Mouse (Mus musculus): ENCODE results near the gene Hipk3. TPM values are rescaled to one million over a fixed set of nuclear protein-coding genes. Genes with fewer than 3 reads are reported as not detected.

Gene Hipk3
- total RNA-seq, 2 experiments from 2014 or later = 75.5 to 76.8 TPM

DNA sequence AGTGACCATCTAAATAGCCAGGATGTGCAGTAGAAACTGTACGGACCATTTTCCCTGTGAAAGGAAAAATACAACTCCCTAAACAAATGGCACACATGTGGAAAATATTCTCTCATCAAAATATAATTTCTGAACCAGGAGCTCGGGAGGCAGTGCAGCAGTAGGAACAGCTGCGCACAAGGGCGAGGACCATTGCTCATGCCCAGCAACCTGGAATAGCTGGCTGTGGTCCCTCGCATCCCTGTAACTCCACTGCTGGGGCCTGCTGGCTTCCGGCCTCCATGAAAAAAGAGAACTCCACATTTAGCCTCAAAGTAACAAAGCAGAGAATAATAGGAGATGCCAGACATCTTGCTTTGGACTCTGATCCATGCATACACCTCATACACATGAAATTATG lies 22.2 kb downstream of the Hipk3 start:
- no peak for DNase-seq (ENCODE audit: low spot score in 2 of 2)

DNA sequence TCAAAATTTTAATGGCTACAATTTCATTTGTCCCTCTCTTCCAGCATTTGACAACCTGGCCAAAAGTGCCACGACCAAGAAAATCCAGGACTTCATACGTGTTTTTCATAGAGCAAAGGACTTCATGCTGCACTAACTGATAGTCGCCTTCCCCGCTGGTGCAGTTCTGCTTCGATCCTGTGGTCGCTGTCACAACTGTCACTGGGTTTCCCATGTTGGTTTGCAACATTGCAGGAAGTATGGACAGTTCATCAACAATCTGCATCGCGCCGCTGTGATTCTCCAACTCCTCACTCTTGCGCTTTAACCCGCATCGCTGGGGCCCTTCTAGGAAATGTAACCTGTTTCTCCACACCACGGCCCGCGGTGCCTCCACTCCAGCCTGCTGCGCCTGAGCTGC lies 23.1 kb downstream of the Hipk3 start:
- no peak for DNase-seq (ENCODE audit: low spot score in 2 of 2)

DNA sequence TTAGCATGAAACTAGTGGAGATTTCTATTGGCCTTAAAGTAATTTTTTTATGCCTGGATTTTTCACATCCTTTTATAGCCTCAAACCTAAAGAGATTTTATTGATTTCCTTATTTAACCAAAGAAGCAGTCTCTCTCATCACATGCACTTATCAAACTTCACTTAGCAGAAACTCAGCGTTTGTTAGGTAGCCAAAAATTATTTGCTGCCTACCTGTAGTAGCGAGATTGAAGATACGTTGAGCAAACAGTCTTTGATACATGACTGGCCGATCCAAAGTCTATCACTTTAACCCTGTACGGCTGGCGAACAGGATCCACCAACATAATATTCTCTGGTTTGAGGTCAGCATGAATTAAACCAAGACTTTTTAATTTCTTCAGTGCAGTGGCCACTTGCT lies 23.7 kb downstream of the Hipk3 start:
- no peak for DNase-seq (ENCODE audit: low spot score in 2 of 2)

DNA sequence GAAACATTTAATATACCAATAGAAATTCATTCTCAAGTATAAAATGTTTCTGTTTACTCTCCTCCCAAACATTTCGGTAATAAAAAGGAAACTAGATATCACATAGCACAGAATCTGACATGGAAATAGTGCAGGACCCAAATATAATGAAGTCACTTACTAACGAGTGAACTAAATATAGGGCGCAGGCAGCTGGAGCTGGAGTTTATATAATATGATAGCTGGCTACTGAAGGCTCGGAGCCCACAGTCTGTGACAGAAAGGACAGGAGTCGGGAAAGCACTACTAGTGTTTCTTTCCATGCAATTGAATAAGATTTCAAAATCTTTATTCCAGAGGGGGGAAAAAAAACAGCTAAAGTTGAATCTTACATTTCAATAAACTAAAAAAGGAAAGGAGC lies 25.8 kb downstream of the Hipk3 start:
- peak in 1 of 2 experiments; percentile 42 for DNase-seq (ENCODE audit: low spot score in 2 of 2)

DNA sequence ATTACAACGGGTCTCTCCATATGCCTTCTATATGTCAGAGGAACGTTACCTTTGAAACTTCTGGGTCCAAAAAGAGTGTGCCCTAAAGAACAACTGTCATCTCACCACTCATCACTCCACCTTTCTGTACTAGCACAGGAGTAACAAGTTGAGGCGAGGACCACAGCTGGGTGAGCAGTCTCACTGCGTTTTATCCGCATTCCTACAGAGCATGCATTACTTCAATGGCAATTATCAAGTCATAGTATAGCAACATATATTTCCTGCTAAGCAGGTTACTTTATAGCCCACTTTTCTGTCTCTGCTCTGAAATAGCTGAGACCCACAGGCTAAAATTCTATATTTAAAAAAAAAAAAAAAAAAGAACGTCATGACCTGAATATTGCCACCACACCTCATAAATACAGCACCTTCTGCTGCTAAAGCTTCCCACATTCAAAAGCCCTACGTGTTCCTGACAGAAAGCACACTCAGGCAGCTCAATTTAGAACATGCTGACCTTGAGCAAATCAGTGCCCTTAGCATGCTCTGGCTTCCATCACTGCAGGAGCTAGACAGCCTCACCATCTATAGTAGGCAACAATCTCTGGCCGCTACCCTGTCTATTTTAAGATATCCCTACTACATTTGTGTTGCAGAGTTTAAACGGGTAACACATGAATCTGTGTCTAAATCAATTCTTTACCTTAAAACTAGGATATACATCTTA lies 27.2 kb downstream of the Hipk3 start:
- DNase-seq (ENCODE audit: low spot score in 2 of 2) = no peak

DNA sequence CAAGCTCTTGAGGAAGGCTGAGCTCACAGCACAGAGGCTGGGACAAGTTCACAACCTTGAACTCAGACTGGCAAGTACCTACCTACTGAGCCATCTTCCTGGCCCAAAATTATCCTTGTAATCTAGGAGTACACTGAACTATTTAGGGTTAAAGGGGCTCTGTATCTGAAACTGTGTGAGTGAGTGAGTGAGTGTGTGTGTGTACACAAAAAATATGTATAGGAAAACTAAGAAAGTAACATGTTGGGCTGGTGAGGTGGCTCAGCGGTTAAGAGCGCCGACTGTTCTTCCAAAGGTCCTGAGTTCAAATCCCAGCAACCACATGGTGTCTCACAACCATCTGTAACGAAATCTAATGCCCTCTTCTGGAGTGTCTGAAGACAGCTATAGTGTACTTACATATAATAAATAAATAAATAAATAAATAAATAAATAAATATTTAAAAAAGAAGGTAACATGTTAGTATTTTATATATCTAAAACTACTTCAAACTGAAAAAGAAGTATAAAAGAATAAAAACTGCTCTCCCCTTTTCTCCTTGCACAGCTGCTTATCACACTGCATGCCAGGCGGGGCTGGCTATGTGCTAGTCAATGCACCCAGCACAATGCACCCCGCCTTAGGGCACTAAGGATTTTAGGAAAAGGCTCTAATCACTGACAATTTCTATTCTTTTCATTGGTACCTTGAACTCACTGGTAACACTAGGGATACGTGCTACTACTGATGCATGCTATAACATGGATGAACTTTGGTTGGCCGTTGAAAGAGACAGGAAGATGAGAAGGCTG lies 28.4 kb downstream of the Hipk3 start:
- no peak for DNase-seq (ENCODE audit: low spot score in 2 of 2)

DNA sequence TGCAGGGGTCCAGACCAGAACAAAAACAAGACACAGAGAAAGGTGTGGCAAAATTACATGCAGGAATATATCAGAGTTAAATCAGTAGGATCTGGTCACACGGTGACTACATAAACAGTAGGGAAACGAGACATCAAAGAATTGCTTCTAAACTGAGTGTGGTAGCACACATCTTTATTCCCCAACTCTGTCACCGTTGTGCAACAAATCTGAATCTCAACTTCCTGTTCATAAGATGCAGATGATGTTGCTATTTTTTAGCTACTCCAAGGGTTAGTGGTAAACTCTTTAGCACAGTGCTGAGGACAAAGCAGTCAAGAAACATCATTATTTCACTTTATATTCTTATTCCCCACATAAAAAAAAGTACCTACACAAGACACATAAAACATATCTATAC lies 34.2 kb downstream of the Hipk3 start:
- no peak for DNase-seq (ENCODE audit: low spot score in 2 of 2)

DNA sequence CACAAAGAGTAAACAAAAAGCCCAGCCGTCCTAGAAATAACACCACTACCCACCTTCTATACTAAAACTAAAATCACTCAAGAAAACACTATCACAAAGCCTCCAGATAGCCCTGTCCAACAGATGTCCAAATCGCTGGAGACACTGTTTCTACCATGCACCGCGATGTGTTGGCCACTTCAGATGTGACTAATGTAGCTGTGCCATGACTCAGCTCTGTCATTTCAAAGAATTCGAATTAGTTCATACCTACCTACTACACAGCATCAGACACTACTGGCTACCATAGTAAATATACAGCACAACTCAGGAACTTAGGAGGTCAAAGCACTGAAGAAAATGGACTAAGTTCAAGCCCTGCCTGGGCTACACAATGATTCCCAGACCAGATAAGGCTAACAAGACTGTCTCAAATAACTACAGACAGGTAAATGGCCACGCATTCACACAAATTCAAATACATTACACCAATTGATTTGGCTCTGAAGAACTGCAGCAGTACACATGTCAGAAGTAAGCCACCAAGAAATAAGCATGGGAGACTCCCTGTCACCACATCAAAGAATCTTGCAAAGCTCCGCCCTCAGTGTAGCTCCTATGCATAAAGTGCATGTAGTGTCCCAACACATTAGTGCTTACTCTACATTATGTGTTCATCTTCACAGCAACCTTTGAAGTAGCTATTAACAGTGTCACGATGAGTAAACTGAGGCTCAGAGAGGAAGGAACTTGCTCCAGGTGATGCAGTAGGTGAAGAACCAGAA lies 35.5 kb downstream of the Hipk3 start:
- DNase-seq (ENCODE audit: low spot score in 2 of 2) = no peak

DNA sequence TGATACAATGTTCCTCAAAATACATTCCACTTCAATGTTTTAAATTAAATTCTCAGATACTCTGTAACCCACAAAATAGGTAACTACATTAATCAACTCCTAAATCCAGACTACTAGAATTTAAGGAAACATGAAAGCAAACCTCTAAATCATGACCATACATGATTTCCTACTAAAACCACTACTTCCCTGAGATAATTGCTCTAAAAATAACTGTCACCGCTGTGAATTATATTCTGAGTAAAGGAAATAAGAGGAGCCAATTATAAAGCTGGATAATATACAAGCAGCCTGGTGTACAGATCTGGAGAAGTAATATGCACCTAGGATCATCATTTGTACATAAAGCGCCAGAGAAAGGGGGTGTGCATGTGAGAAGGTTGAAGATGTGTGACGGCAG lies 37.1 kb downstream of the Hipk3 start:
- DNase-seq (ENCODE audit: low spot score in 2 of 2) = no peak

DNA sequence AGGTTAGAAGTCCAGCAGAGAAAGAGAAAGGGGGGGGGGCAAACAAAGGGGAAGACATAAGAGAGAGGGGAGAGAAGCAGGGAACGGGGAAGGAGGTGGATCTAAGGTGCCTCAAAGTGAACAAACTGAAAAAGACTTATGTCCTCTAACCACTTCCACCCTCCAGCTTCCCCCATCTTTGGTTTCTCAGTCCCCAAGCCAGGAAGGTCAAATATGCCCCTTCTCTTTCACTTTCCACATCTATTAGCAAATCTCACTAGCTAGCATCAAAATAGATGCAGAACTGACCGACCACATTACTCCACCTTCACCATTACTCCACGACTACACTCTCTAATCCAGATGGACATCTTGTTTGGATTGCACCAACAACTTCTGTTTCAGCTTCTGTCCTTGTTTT lies 43.6 kb downstream of the Hipk3 start:
- DNase-seq (ENCODE audit: low spot score in 2 of 2) = no peak

DNA sequence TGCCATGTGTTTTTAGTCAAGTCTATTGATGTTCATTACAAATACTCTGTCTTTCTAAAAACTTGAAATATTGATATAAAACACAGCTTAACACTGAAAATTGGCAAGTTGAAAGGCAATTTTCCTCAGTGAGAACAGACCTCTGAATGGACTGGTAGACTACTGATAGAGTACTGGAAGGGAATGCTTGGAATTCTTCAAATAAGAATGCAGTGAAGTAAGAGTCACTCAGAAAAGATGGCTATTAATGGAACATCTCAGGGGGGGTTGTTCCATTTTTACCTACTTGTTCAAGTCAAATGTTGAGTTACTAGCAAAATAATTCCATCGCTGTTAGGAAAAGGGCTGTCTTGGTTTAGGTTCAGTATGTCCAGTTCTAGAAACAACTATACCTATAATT lies 45.1 kb downstream of the Hipk3 start:
- DNase-seq (ENCODE audit: low spot score in 2 of 2) = no peak

DNA sequence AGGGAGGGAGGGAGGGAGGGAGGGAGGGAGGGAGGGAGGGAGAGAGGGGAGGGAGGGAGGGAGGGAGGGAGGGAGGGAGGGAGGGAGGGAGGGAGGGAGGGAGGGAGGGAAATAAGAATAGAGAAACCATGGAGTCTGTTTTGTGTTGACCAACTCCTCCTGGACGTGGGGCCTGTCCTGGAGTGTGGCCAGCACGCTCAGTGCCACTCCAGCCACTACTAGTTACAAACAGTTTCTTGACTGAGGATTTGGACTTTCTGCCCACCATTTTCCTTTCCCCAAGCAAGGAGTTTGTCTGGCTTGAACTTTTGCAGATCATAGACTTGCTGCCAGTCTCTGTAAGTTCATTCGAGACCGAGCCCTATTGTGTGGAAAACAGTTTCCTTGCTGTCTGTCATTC lies 46.0 kb downstream of the Hipk3 start:
- no peak for DNase-seq (ENCODE audit: low spot score in 2 of 2)

DNA sequence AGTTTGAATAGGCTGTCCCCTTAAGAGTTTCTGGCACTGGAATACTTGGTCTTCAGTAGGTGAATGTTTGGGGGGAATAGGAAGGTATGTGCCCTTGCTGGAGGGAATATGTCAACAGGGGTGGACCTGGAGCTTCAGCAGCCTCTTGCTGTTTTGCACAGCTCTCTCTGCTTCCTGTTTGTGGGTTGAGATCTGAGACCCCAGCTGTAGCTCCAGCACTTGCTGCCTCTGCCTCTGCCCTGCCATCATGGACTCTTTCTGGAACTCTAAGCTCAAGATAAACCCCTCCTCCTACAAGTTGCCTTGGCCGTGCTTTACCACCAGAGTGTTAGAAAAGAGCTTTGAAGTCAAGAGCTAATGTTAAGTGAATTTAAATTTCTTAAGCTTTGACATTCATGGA lies 48.2 kb downstream of the Hipk3 start:
- DNase-seq (ENCODE audit: low spot score in 2 of 2) = no peak

DNA sequence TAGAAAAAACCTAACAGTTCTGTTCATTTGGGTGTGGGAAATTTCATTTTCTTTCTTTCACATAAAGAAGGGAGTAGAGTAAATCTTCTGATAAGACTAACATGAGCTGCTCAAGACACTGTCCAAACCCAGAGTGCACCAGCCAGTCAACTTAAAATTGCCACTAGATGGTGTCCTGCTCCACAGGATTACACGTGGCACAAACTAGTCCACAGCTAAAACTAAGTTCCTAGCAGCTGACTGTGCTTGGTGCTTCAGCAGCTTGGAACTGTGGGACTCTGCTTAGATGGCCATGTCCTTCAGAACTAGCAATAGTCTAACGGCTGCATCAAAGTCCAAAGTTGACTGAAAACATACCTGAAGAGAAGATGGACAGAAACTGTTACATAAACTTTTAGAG lies 49.5 kb downstream of the Hipk3 start:
- peak; percentile 37 to 82 for DNase-seq (ENCODE audit: low spot score in 2 of 2)

DNA sequence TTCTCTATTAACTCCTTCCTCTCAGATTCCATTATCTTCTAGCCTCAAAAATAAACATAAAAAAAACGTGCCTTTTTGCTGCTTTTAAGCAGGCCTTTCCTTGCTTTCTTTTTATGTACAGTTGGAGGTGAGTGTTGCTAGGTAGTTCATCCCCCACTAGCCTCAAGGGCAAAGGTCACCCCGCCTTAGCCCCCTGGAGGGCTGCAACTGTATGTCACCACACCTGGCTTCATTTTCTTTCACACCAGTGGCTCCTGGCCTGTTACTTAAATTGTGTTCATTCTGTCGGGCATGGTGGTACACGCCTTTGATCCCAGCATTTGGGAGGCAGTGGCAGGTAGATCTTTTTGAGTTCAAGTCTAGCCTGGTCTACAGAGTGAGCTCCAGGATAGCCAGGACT lies 51.9 kb downstream of the Hipk3 start:
- no peak for DNase-seq (ENCODE audit: low spot score in 2 of 2)

DNA sequence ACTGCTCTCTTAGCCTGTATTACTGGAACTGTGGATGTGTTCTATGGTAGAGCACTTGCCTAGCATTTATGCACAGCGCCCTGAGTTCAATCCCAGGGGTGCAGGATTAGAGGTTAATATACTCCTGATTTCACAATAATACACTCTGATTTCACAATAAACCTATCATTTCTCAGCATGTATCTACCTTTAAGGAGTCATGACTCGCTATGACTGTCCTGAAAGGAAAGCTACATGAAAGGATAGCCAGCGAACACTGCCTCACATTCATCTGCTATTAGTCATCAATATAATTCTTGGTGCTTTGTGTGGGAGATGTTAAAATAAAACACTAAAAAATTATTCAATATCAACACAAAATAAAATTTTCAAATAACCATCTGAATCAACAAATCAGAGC lies 58.0 kb downstream of the Hipk3 start:
- no peak for DNase-seq (ENCODE audit: low spot score in 2 of 2)

DNA sequence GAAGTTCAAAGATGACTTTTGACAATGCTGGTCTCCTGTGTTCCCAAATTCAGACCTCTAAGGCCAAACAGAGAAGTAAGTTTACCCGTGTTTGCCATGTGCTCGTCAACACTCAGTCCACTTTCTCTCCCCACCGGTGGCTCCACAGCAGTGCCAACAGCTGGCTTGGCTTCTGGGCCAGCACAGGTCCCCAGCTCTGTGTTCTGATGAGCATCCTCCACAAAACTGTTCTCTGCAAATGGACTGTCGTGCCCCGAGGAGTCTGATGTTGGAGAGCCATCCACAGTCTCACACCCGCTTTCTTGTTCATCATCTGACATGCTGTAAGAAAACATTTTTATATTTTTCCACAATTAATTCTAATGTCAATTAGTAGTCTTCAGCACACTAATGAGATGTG lies 63.2 kb downstream of the Hipk3 start:
- no peak for DNase-seq (ENCODE audit: low spot score in 2 of 2)

DNA sequence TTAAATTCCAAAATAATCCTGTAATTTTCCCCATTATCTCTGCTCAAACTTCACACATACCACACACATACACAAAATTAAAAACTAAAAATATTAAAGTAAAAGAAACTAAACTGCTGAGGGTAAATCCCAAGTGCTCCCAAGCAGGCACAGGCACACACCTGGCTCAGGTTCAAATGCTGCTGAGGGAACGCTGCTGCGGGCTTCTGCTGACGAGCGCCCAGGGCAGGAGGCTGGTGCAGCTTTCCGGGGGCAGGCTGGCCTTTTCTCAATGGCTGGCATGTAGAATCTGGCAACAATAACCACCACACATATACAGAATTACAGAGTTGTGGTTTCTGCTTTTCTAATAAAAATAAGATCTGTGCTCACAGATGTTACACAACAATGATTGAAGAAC lies 63.7 kb downstream of the Hipk3 start:
- peak in 1 of 2 experiments; percentile 18 for DNase-seq (ENCODE audit: low spot score in 2 of 2)

DNA sequence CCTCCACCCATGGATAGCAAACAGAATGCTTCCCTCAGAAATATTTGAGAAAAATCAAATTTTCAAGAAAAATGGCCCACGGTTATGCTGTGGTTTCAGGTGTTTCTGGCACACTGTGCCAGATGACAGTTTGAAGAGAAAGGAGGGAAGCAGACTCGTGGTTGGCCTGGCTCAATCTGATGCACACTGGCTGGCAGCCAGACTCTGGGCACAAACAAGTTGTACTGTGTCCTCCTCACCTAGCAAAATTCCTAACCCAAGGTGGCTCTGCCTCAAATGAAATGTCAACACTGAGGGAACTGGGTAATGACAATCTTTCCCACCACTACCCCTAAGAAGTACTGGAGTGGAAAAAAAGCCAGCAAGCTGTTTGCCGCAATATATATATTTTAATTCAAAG lies 68.1 kb downstream of the Hipk3 start:
- DNase-seq (ENCODE audit: low spot score in 2 of 2) = no peak

DNA sequence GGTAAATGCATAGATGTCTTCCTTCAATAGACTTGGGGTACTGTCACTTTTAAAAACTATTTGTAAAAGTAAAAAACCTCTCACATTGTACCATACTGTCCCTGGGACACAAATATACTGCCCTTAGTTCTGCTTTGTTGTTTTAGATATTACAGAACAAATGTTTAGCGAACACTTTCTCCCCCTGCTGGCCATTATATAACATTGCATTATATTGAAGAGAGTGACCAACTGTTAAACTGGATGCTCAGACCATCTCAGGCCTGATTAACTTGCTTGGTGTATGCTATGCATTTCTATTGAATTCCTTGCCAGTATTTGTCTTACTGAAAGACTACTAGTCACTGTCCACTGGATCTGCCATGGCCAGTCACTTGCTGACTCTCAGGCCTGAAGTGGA lies 72.0 kb downstream of the Hipk3 start:
- DNase-seq (ENCODE audit: low spot score in 2 of 2) = peak in 1 of 2 experiments; percentile 39

DNA sequence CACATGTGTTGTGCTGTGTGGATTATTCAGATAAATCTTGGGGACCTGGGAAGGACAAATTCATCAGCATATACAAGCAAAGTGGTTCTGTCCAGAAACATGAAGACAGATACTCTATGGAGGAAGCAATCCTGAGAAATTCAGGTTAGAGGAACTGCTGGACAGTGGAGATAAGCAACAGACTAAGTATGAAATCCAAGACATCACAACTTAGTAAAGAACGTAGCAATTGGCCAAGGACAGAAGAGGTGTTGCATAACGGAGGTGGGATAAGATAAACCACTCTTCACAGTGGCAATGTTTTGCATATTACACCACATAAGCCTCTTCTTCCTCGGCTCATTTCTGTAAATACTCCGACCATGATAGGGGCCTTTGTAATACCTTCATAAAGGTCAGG lies 73.4 kb downstream of the Hipk3 start:
- no peak for DNase-seq (ENCODE audit: low spot score in 2 of 2)

DNA sequence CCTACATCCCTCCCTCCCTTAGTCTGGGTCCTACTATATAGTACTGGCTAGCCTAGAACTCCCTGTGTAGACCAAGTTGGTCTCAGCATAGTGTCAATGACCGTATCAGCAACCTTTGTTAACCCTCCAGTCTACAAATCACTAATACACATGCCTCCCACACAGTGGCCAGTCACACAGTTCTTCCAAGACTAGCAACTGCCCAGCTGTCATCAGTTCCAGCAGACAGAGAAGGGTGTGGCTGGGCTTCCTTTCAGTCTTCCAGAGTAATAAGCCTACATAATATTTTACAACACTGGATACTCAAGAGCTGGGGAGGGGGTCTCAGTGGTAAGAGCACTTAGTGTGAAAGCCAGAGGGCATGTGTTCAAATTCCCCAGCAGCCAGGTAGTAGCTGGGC lies 74.2 kb downstream of the Hipk3 start:
- no peak for DNase-seq (ENCODE audit: low spot score in 2 of 2)
